Mouse (Mus musculus): ENCODE data around the gene Pdgfd. TPM values are rescaled to one million over a fixed set of nuclear protein-coding genes. Genes with fewer than 3 reads are reported as not detected.
"Not testable (repeated sequence)": the region's sequence is repeated elsewhere in the genome, so short reads cannot be mapped to it uniquely, and the experiment has no call there.

The Pdgfd gene
- total RNA-seq (2021): 10 to 100 TPM in 1 of 2 experiments, 1 to 10 TPM in 1; 9.6 to 17.1 TPM

DNA sequence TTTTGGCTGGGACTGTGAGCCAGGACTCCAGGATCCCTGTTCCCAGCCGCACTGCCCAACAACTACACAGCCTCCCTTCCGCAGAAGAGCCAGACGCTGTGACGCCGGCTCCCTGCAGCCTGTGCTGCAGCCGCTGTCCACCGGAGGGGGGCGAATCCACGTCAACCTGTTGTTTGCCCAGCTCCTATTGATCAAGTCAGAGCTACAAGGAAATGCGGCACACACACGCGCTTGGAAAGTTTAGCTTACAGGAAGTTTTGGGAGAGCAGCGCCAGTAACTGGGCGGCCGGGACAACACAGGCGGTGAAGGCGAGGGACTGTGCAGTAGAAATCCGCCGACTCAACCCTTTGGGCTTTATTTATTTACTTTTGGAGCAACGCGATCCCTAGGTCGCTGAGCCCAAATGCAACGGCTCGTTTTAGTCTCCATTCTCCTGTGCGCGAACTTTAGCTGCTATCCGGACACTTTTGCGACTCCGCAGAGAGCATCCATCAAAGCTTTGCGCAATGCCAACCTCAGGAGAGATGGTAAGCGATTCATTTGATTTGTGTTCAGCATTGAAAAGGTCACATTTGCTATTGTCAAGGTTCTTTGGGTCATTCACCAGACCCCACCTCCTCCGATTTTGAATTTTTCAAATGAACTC lies at the start of gene Pdgfd:
Pdgfd (plus strand) TSS at position 194 of the 647 bp plus-strand sequence.
- intact Hi-C loops (cut with DNase I): loop anchor here (1.0 to 10.0 kb wide), 4 partner anchors 232 to 500 kb away; no protein-coding TSS in a partner anchor
- DNase-seq: peak; percentile 73 to 74

DNA sequence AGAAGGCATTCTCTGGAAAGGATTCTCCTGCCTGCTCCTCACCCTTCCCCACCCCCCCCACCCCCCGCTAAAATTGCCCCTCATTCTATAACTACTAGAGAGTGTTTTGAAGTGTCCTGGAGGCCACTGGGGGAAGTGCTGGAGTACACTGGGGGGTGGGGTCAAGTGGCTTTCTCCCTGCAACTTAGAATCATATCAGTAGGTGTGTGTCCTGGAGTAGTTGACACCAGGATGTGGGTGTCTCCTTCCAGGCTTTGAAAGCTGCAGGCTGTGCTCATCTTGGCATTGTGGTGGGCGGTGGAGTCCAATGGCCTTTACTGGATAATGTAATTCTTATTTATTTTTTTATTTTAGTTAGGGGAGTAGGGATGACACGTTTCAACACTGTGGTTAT lies 651 bp downstream of the Pdgfd start:
- peak in 1 of 2 experiments; percentile 9 for DNase-seq
- intact Hi-C loops (cut with DNase I): loop anchor here (2.0 to 10.0 kb wide), 3 partner anchors 232 to 336 kb away; no protein-coding TSS in a partner anchor

- intact Hi-C loops (cut with DNase I): no loop called here
- DNase-seq: no peak
These were observed 2.6 kb downstream of the Pdgfd start for GRCm38 (mm10) chr9:6170962-6171361.

GRCm38 (mm10) chr9:6173276-6173675 lies 4.9 kb downstream of the Pdgfd start:
- DNase-seq: no peak
- intact Hi-C loops (cut with DNase I): no loop called here

GRCm38 (mm10) chr9:6175731-6176130 lies 7.3 kb downstream of the Pdgfd start:
- no peak for DNase-seq
- intact Hi-C loops (cut with DNase I): no loop called here

GRCm38 (mm10) chr9:6182307-6182923 lies 14.0 kb downstream of the Pdgfd start:
- intact Hi-C loops (cut with DNase I): no loop called here
- DNase-seq: no peak

GRCm38 (mm10) chr9:6187955-6188354 lies 19.6 kb downstream of the Pdgfd start:
- no peak for DNase-seq
- intact Hi-C loops (cut with DNase I): no loop called here

GRCm38 (mm10) chr9:6193352-6193751 lies 25.0 kb downstream of the Pdgfd start:
- intact Hi-C loops (cut with DNase I): no loop called here
- no peak for DNase-seq

GRCm38 (mm10) chr9:6212862-6213261 lies 44.5 kb downstream of the Pdgfd start:
- no peak for DNase-seq
- intact Hi-C loops (cut with DNase I): no loop called here

DNA sequence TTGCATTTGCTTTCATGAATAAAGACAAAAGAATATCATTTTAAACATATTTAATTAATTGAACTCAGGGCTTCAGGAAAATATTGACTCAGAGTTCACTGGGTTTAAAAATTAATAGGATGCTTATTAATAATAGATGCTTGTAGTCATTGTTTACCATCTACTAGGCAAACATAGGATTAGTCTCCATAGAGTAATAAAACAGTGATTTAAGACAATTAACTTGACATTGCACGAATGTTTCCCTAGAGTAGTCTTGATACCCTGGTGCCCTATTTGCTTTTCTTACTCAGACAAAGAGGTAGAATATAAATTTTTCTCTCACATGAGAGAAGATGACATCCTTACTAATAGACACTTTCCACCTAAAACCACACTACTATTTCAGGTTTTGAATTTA lies 49.1 kb downstream of the Pdgfd start:
- no peak for DNase-seq
- intact Hi-C loops (cut with DNase I): no loop called here

GRCm38 (mm10) chr9:6235982-6236381 lies 67.6 kb downstream of the Pdgfd start:
- intact Hi-C loops (cut with DNase I); DNase-seq: not testable (repeated sequence)

DNA sequence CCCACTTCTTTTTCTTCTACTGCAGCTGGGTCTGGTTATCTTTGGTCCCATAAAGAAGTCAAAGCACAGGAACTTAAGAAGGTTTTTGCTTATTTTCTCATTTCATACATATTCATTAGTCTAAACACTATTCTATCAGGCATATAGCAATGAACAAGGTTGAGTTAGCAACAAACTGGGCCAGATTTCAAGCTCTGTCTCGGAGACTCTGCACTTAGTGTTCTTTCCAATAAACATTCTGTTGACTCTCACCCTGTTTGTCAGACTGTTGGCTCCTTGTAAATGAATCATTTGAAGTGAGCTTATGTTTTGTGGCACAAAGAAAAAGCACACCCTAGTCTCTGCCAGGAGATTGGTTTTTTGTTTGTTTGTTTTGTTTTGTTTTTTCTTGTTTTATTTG lies 81.9 kb downstream of the Pdgfd start:
- intact Hi-C loops (cut with DNase I): no loop called here

GRCm38 (mm10) chr9:6251990-6252389 lies 83.6 kb downstream of the Pdgfd start:
- DNase-seq: no peak
- intact Hi-C loops (cut with DNase I): no loop called here

More for the DNA sequence above, 81.9 kb downstream of the Pdgfd start:
- no peak for DNase-seq

DNA sequence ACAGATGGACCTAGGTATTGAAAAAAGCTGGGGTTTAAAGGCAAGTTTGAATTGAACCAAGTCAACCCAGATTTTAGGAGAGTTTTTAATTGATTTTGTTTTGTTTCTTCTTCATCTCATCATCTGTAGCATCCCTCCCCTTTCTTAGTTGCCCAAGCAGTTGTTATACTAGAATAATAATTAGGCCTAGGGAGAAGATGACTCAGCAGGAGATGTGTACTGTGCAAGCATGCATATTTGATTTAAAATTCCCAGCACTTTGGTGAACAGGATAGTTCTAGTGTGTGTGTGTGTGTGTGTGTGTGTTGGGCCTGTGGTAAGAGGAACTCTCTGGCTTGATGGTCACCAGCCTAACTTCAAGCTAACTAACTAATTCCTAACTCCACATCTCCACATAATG lies 88.7 kb downstream of the Pdgfd start:
- intact Hi-C loops (cut with DNase I): no loop called here
- DNase-seq: no peak

- intact Hi-C loops (cut with DNase I): no loop called here
- no peak for DNase-seq
These were observed 96.4 kb downstream of the Pdgfd start for GRCm38 (mm10) chr9:6264820-6265219.

DNA sequence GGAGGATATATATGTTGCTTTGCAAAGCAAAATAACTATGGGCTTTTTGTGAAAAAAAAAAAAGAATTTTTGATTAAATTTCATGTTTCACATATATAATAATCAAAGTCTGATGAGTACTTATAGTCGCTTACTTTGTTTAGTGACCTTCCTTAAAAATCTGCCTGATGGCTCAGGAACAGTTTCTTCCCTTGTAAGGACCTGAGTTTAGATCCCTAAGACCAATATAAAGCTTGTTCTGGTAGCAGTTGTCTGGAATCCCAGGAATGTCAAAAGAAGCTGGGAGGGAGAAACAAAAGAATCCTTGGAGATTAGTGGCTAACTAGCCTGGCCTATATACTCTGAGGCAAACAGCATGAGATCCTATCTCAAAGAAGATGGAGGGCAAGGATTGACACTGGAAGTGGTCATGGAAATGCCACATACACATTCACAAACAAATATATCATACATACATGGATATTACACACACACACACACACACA lies 101.5 kb downstream of the Pdgfd start, which contains the start of gene Ddi1:
Ddi1 (minus strand) TSS at position 51 of the 485 bp plus-strand sequence.
- no peak for DNase-seq
- intact Hi-C loops (cut with DNase I): no loop called here

GRCm38 (mm10) chr9:6276395-6276794 lies 108.0 kb downstream of the Pdgfd start:
- no peak for DNase-seq
- intact Hi-C loops (cut with DNase I): no loop called here

DNA sequence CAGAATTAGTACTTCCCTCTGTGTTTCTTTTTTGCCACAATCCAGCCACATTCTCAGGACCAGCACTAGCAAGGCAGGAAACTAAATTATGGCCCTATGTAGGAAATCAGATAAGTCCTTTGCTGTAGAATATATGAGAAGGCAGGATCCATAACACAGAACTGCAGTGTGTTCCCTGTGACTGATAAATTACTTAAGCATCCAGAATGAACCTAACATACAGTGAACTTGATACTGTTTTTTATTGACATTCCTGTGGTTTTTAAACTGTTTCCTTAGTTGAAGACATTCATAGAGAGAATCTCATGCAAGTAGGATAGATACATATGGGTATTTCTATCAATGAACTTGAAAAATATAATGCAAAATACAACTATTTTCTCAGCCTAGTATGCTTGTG lies 109.1 kb downstream of the Pdgfd start:
- DNase-seq: no peak
- intact Hi-C loops (cut with DNase I): no loop called here

GRCm38 (mm10) chr9:6286770-6287169 lies 118.4 kb downstream of the Pdgfd start:
- intact Hi-C loops (cut with DNase I): no loop called here
- no peak for DNase-seq

DNA sequence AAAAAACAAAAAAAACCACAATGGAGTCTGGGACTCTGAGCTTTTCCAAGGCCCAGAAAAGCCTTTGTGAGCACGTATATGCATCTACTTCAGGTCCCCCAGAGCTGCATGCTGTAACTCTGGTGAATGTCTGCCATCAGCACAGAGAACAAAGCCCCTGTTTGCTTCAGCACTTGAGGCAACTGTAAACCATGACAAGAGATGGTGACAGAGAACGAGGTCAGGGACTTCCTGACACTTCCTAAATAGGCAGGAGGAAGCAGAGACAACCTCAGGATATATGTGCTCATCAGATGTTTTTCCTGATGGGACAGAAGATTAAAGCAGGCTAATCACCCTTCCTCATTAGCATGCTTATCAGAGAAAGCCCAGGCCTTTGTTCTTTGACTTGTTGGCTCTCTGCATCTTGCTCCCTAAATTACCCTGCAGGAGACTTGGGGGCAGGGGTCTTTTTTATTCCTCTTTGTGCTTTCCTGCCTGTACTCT lies 120.9 kb downstream of the Pdgfd start:
- no peak for DNase-seq
- intact Hi-C loops (cut with DNase I): no loop called here

DNA sequence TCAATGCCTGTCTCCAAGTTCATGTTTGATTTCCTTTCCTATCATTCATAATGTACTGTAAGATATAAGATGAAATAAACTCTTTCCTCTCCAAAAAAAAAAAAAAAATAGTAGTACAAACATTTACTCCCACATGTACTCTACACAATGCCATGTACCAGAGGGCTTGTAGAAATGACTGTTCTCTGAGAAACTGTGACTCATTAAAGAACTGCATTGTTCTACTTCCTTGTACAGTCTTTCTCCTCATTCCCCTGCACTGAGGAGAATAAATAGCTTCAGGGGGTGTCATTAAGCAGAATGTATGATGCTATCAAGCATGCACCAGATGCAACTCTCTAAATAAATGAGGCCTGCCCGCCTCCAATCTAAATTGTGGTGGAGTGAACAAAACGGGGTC lies 130.2 kb downstream of the Pdgfd start:
- no peak for DNase-seq
- intact Hi-C loops (cut with DNase I): no loop called here

DNA sequence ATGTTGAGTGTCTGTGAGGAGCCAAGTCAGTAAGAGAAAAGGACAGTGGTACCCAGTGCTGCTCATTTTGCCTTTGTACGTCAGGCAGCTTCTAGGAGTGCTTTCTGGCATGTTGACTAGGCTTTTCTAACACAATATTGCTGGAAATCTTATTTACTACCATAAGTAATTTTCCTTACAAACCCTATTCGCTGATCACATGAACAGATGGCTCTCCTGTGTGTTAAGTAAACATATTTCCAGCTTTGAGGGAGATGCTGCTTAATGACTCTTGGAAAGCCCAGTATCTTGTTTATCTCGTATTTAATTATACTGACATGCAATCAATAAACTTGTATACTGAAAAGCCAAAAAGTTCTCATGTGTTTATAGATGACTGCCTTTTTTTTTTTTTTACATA lies 133.7 kb downstream of the Pdgfd start:
- intact Hi-C loops (cut with DNase I): no loop called here
- no peak for DNase-seq

Data from heart, postnatal 36 days (tissue).